Mouse (Mus musculus) C2C12 (cell line): ENCODE measurements at regions not wholly inside any gene's neighbourhood (a gene's known extent, or its start where the extent isn't known, plus 50 kb on each side); places are given as distances from the start of the nearest gene placed in this dataset.

Experiments used
- CTCF ChIP-seq: IDR thresholded peaks from one replicate; pipeline ENCODE4 v1.5.1; 2011; ENCODE audit not compliant: control insufficient read depth, insufficient read depth, insufficient read length
- MAX ChIP-seq: IDR thresholded peaks from one replicate; pipeline ENCODE4 v1.6.1; 2011; ENCODE audit warnings: mild to moderate bottlenecking, control low read depth
- MYOD1 ChIP-seq: IDR thresholded peaks from one replicate; pipeline ENCODE4 v1.6.1; 2011; ENCODE audit warnings: low read depth; ENCODE audit not compliant: control insufficient read depth, insufficient read length
- USF1 ChIP-seq: IDR thresholded peaks from one replicate; pipeline ENCODE4 v1.6.1; 2011; ENCODE audit warnings: low read depth, mild to moderate bottlenecking, control low read depth, moderate library complexity

GRCm38 (mm10) chr16:97263451-97263850 lies 92.9 kb upstream of the Dscam start:
- TF ChIP-seq CTCF = no peak
- no peak for TF ChIP-seq USF1
- no peak for TF ChIP-seq MAX
- no peak for TF ChIP-seq MYOD1
